Mouse (Mus musculus): ENCODE results near the gene Mrgprh.

- TF ChIP-seq POLR2A (IDR thresholded peaks at IDR 0.05; ENCODE audit: control insufficient read depth, extremely low read depth, insufficient read depth, low read length, poor library complexity) (no peak), CTCF (IDR thresholded peaks at IDR 0.05; ENCODE audit: borderline replicate concordance, control insufficient read depth, extremely low read depth, insufficient read depth, low read length, poor library complexity) (no peak)
Observed at GRCm38 (mm10) chr17:12887021-12887775, 11.4 kb downstream of the Mrgprh start.
